Mouse (Mus musculus): ENCODE data around the gene Nrp2. TPM values are rescaled to one million over a fixed set of nuclear protein-coding genes. Genes with fewer than 3 reads are reported as not detected.

Nrp2 gene
- 5.5 and 7.1 TPM in 2 replicates for polyA plus RNA-seq (2014; fragmentation: Nextera tagmentation; extraction: Ambion mirVana)

- no peak within 1 kb of the TSS for H3K27ac ChIP-seq (ENCODE audit: low read depth, low read length)
- H3K27me3 ChIP-seq (ENCODE audit: control insufficient read depth, insufficient read depth, low read length), result peaks cover 54% of the 10 kb centered on the region
- WGBS, result under 1% methylated on average over 59 of the region's 76 CpGs
- no peaks in the 10 kb centered on the region for H3K9me3 ChIP-seq (ENCODE audit: control insufficient read depth, low read length)
- H3K36me3 ChIP-seq (ENCODE audit: control insufficient read depth, insufficient read depth, low read length), result no peaks in the 10 kb centered on the region
- peak within 1 kb of the TSS; percentile 92 for H3K4me2 ChIP-seq (replicated peaks; ENCODE audit: low read depth, low read length)
- H3K9ac ChIP-seq (ENCODE audit: low read depth, low read length), result peak within 1 kb of the TSS; percentile 61
- ATAC-seq (ENCODE audit: low FRiP score, low TSS enrichment), result peak; percentile 71
- peak within 1 kb of the TSS; percentile 58 for H3K4me3 ChIP-seq (ENCODE audit: low read length)
- H3K4me1 ChIP-seq (ENCODE audit: control insufficient read depth, insufficient read depth, low read length), result peaks cover 26% of the 10 kb centered on the region; the same call in 1 of the 2 replicates
Measured at GRCm38 (mm10) chr1:62703158-62704116, at the start of gene Nrp2. Gene Nrp2, plus strand, starts transcription at chr1:62703285.

- no peak for ATAC-seq (ENCODE audit: low FRiP score, low TSS enrichment)
- no peaks in the 10 kb centered on the region for H3K4me1 ChIP-seq (ENCODE audit: control insufficient read depth, insufficient read depth, low read length)
- H3K4me3 ChIP-seq (ENCODE audit: low read length), result no peak overlapping the region
- no peak overlapping the region for H3K4me2 ChIP-seq (replicated peaks; ENCODE audit: low read depth, low read length)
- WGBS, result 68% methylated on average over 6 of the region's 6 CpGs
- no peaks in the 10 kb centered on the region for H3K36me3 ChIP-seq (ENCODE audit: control insufficient read depth, insufficient read depth, low read length)
- H3K27ac ChIP-seq (ENCODE audit: low read depth, low read length), result no peak overlapping the region
- H3K27me3 ChIP-seq (ENCODE audit: control insufficient read depth, insufficient read depth, low read length), result no peaks in the 10 kb centered on the region
- no peaks in the 10 kb centered on the region for H3K9me3 ChIP-seq (ENCODE audit: control insufficient read depth, low read length)
- H3K9ac ChIP-seq (ENCODE audit: low read depth, low read length), result no peak overlapping the region
Measured at GRCm38 (mm10) chr1:62654436-62654835, 48.6 kb upstream of the Nrp2 start.

- no peak overlapping the region for H3K9ac ChIP-seq (ENCODE audit: low read depth, low read length)
- H3K4me1 ChIP-seq (ENCODE audit: control insufficient read depth, insufficient read depth, low read length), result no peaks in the 10 kb centered on the region
- peak overlapping the region; percentile 61 for H3K27ac ChIP-seq (ENCODE audit: low read depth, low read length)
- H3K4me2 ChIP-seq (replicated peaks; ENCODE audit: low read depth, low read length), result no peak overlapping the region
- 54% methylated on average over 8 of the region's 8 CpGs for WGBS
- no peak overlapping the region for H3K4me3 ChIP-seq (ENCODE audit: low read length)
- H3K9me3 ChIP-seq (ENCODE audit: control insufficient read depth, low read length), result no peaks in the 10 kb centered on the region; the same call in 1 of the 2 replicates
- no peaks in the 10 kb centered on the region for H3K27me3 ChIP-seq (ENCODE audit: control insufficient read depth, insufficient read depth, low read length)
- peak; percentile 46 for ATAC-seq (ENCODE audit: low FRiP score, low TSS enrichment)
- H3K36me3 ChIP-seq (ENCODE audit: control insufficient read depth, insufficient read depth, low read length), result no peaks in the 10 kb centered on the region
Measured at GRCm38 (mm10) chr1:62664960-62665645, 38.0 kb upstream of the Nrp2 start.

GRCm38 (mm10) chr1:62665771-62666730 lies 37.0 kb upstream of the Nrp2 start:
- ATAC-seq (ENCODE audit: low FRiP score, low TSS enrichment), result no peak
- no peak overlapping the region for H3K9ac ChIP-seq (ENCODE audit: low read depth, low read length)
- H3K27ac ChIP-seq (ENCODE audit: low read depth, low read length), result peak overlapping the region; percentile 61
- no peaks in the 10 kb centered on the region; the same call in 1 of the 2 replicates for H3K9me3 ChIP-seq (ENCODE audit: control insufficient read depth, low read length)
- no peak overlapping the region for H3K4me3 ChIP-seq (ENCODE audit: low read length)
- H3K4me2 ChIP-seq (replicated peaks; ENCODE audit: low read depth, low read length), result no peak overlapping the region
- no peaks in the 10 kb centered on the region for H3K4me1 ChIP-seq (ENCODE audit: control insufficient read depth, insufficient read depth, low read length)
- no peaks in the 10 kb centered on the region for H3K36me3 ChIP-seq (ENCODE audit: control insufficient read depth, insufficient read depth, low read length)
- H3K27me3 ChIP-seq (ENCODE audit: control insufficient read depth, insufficient read depth, low read length), result no peaks in the 10 kb centered on the region
- 81% methylated on average over 5 of the region's 5 CpGs for WGBS

- Histone ChIP-seq H3K27me3 (ENCODE audit: control insufficient read depth, insufficient read depth, low read length) (no peaks in the 10 kb centered on the region), H3K4me3 (ENCODE audit: low read length) (no peak overlapping the region), H3K27ac (ENCODE audit: low read depth, low read length) (no peak overlapping the region), H3K4me1 (ENCODE audit: control insufficient read depth, insufficient read depth, low read length) (no peaks in the 10 kb centered on the region), H3K4me2 (replicated peaks; ENCODE audit: low read depth, low read length) (no peak overlapping the region), H3K36me3 (ENCODE audit: control insufficient read depth, insufficient read depth, low read length) (no peaks in the 10 kb centered on the region), H3K9ac (ENCODE audit: low read depth, low read length) (no peak overlapping the region), H3K9me3 (ENCODE audit: control insufficient read depth, low read length) (no peaks in the 10 kb centered on the region; the same call in 1 of the 2 replicates)
- no peak for ATAC-seq (ENCODE audit: low FRiP score, low TSS enrichment)
- 83% methylated on average over 5 of the region's 5 CpGs for WGBS
Measured at GRCm38 (mm10) chr1:62666780-62667179, 36.3 kb upstream of the Nrp2 start.

GRCm38 (mm10) chr1:62678611-62679344 lies 24.3 kb upstream of the Nrp2 start:
- Histone ChIP-seq H3K9ac (ENCODE audit: low read depth, low read length) (no peak overlapping the region), H3K4me3 (ENCODE audit: low read length) (no peak overlapping the region), H3K4me2 (replicated peaks; ENCODE audit: low read depth, low read length) (no peak overlapping the region), H3K27me3 (ENCODE audit: control insufficient read depth, insufficient read depth, low read length) (0 out of 2 replicates have a peak, but pooled peaks cover 3% of the 10 kb centered on the region), H3K4me1 (ENCODE audit: control insufficient read depth, insufficient read depth, low read length) (no peaks in the 10 kb centered on the region), H3K27ac (ENCODE audit: low read depth, low read length) (no peak overlapping the region), H3K36me3 (ENCODE audit: control insufficient read depth, insufficient read depth, low read length) (no peaks in the 10 kb centered on the region), H3K9me3 (ENCODE audit: control insufficient read depth, low read length) (no peaks in the 10 kb centered on the region; the same call in 1 of the 2 replicates)
- ATAC-seq (ENCODE audit: low FRiP score, low TSS enrichment), result no peak
- WGBS, result 53% methylated on average over 4 of the region's 4 CpGs

GRCm38 (mm10) chr1:62679466-62679865 lies 23.6 kb upstream of the Nrp2 start:
- no peak for ATAC-seq (ENCODE audit: low FRiP score, low TSS enrichment)
- Histone ChIP-seq H3K9me3 (ENCODE audit: control insufficient read depth, low read length) (no peaks in the 10 kb centered on the region; the same call in 1 of the 2 replicates), H3K27ac (ENCODE audit: low read depth, low read length) (no peak overlapping the region), H3K4me2 (replicated peaks; ENCODE audit: low read depth, low read length) (no peak overlapping the region), H3K36me3 (ENCODE audit: control insufficient read depth, insufficient read depth, low read length) (no peaks in the 10 kb centered on the region), H3K27me3 (ENCODE audit: control insufficient read depth, insufficient read depth, low read length) (0 out of 2 replicates have a peak, but pooled peaks cover 3% of the 10 kb centered on the region), H3K4me1 (ENCODE audit: control insufficient read depth, insufficient read depth, low read length) (no peaks in the 10 kb centered on the region), H3K9ac (ENCODE audit: low read depth, low read length) (no peak overlapping the region), H3K4me3 (ENCODE audit: low read length) (no peak overlapping the region)
- 85% methylated on average over 2 of the region's 2 CpGs for WGBS
